8 mouse cellular contexts compared by ENCODE assay signal in the genomic region with DNA sequence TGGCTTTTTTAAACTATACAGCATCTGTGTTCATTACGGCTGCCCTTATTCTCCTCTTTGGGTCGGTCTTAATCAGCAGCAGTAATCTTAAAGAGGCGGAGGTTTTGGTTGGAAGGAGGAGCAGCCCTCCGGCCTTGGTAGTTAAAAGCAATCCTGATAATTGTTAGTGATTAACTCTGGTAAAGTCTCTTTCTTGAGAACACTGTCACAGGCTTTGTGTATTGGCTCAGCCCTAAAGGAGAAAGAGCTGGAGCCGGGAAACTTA. TPM values are rescaled to one million over a fixed set of nuclear protein-coding genes. Genes with fewer than 3 reads are reported as not detected.
DNase-seq lines count a peak whose midpoint lies in the region; ATAC-seq and TF ChIP-seq lines count a peak whose summit lies in the region.

No protein-coding gene starts in this region.

- peak overlapping the region; percentile 82; the same call in 1 of the 2 replicates for H3K27ac ChIP-seq in gastrocnemius, adult 2 months
- H3K27ac ChIP-seq in CH12.LX (ENCODE audit: insufficient read depth, low read depth), result no peak overlapping the region
- H3K27ac ChIP-seq in forebrain, embryonic 15.5 days (replicated peaks), result peak overlapping the region; percentile 90
- H3K27ac ChIP-seq in liver, postnatal 0 days (ENCODE audit: low read depth), result peak overlapping the region; percentile 74

- no peaks in the 10 kb centered on the region for H3K27me3 ChIP-seq in CH12.LX (replicated peaks)
- no peaks in the 10 kb centered on the region for H3K27me3 ChIP-seq in forebrain, embryonic 15.5 days
- H3K27me3 ChIP-seq in liver, postnatal 0 days (ENCODE audit: insufficient read depth, low read length), result no peaks in the 10 kb centered on the region

- no peaks in the 10 kb centered on the region for H3K9me3 ChIP-seq in CH12.LX (replicated peaks; ENCODE audit: low read length)
- H3K9me3 ChIP-seq in forebrain, embryonic 15.5 days, result no peaks in the 10 kb centered on the region
- no peaks in the 10 kb centered on the region for H3K9me3 ChIP-seq in liver, postnatal 0 days (ENCODE audit: low read length)

- dilution Hi-C loops in CH12.LX (cut with MboI; ENCODE audit: extremely low pct_ligation_motif_present, extremely low pct_unique_long_range_greater_than_20kb, low sequenced_read_pairs), result no loop called here

- peak overlapping the region; percentile 84 for H3K4me3 ChIP-seq in gastrocnemius, adult 2 months
- H3K4me3 ChIP-seq in CH12.LX (replicated peaks in 1 of 3; ENCODE audit: low read depth in 2 of 3, low read length in 2 of 3, poor library complexity in 1 of 3), result peak overlapping the region in 1 of 3 experiments; percentile 6
- H3K4me3 ChIP-seq in forebrain, embryonic 15.5 days, result peak overlapping the region; percentile 83
- H3K4me3 ChIP-seq in liver, postnatal 0 days (ENCODE audit: low read depth, low read length), result peak overlapping the region; percentile 71

- peaks cover 7 to 54% of the 10 kb centered on the region in 2 experiments for H3K36me3 ChIP-seq in CH12.LX (replicated peaks in 1 of 2; ENCODE audit: control insufficient read depth in 1 of 2, insufficient read depth in 1 of 2, low read length in 1 of 2)
- H3K36me3 ChIP-seq in forebrain, embryonic 15.5 days, result no peaks in the 10 kb centered on the region
- H3K36me3 ChIP-seq in liver, postnatal 0 days (replicated peaks; ENCODE audit: insufficient read depth, low read length), result no peaks in the 10 kb centered on the region

- TF ChIP-seq RAD21 in CH12.LX (IDR thresholded peaks at IDR 0.05; ENCODE audit: low read depth, low read length), result no peak

- in situ Hi-C loops in CH12.LX (cut with MboI; ENCODE audit: low pct_ligation_motif_present, low pct_unique_long_range_greater_than_20kb, low sequenced_read_pairs), result no loop called here

- H3K4me1 ChIP-seq in CH12.LX (ENCODE audit: control insufficient read depth in 1 of 2, insufficient read depth in 2 of 2), result peaks cover 7 to 73% of the 10 kb centered on the region in 2 experiments
- H3K4me1 ChIP-seq in forebrain, embryonic 15.5 days, result peaks cover 64% of the 10 kb centered on the region
- peaks cover 53% of the 10 kb centered on the region for H3K4me1 ChIP-seq in liver, postnatal 0 days (ENCODE audit: insufficient read depth)

- H3K9ac ChIP-seq in CH12.LX (ENCODE audit: insufficient read depth, low read depth), result peak overlapping the region; percentile 10; the same call in 1 of the 2 replicates
- peak overlapping the region; percentile 82 for H3K9ac ChIP-seq in forebrain, embryonic 15.5 days (replicated peaks)
- H3K9ac ChIP-seq in liver, postnatal 0 days (replicated peaks), result peak overlapping the region; percentile 71

- H3K79me2 ChIP-seq in CH12.LX (replicated peaks; ENCODE audit: control insufficient read depth, extremely low read depth, insufficient read depth, poor library complexity, severe bottlenecking), result peaks cover 76% of the 10 kb centered on the region

- no peak for ATAC-seq in forebrain, embryonic 15.5 days (replicated peaks)
- no peak for ATAC-seq in liver, postnatal 0 days

- peak overlapping the region; percentile 68 for H3K4me2 ChIP-seq in CH12.LX (ENCODE audit: insufficient read depth, low read depth, poor library complexity, severe bottlenecking)
- peak overlapping the region; percentile 76 for H3K4me2 ChIP-seq in forebrain, embryonic 15.5 days (replicated peaks)
- peak overlapping the region; percentile 77 for H3K4me2 ChIP-seq in liver, postnatal 0 days (ENCODE audit: low read depth, low read length)

- TF ChIP-seq POLR2A in CH12.LX (IDR thresholded peaks at IDR 0.05; ENCODE audit: low read depth, low read length), result no peak

- WGBS in forebrain, embryonic 15.5 days, result 4% methylated on average over 5 of the region's 5 CpGs
- 7% methylated on average over 5 of the region's 5 CpGs for WGBS in liver, postnatal 0 days (ENCODE audit: insufficient replicate concordance)

- DNase-seq in gastrocnemius, adult 2 months, result no peak
- no peak for DNase-seq in gastrocnemius, postnatal 14 days
- no peak for DNase-seq in CH12.LX (ENCODE audit: extremely low read depth)
- DNase-seq in liver, postnatal 0 days, result no peak
- DNase-seq in left cerebral cortex, adult 18-20 months (ENCODE audit: low spot score in 2 of 2), result no peak
- DNase-seq in urinary bladder, postnatal 4 days (ENCODE audit: low spot score in 2 of 2), result no peak
- no peak for DNase-seq in ovary, postnatal 10 days (ENCODE audit: low spot score)

- no peak for TF ChIP-seq EP300 in CH12.LX (IDR thresholded peaks at IDR 0.05; ENCODE audit: low read length)
- no peak for TF ChIP-seq EP300 in liver, postnatal 0 days (IDR thresholded peaks at IDR 0.05; ENCODE audit: low read depth)

- no peak for TF ChIP-seq CTCF in gastrocnemius, adult 2 months (IDR thresholded peaks at IDR 0.05)
- no peak for TF ChIP-seq CTCF in CH12.LX (conservative IDR thresholded peaks at IDR 0.05 in 1 of 2, IDR thresholded peaks at IDR 0.05 in 1 of 2; ENCODE audit: low read depth in 2 of 2, low read length in 2 of 2)
- no peak for TF ChIP-seq CTCF in liver, postnatal 0 days (IDR thresholded peaks at IDR 0.05; ENCODE audit: low read depth)

- intact Hi-C loops in gastrocnemius, adult 2 months (cut with DNase I), result no loop called here
- intact Hi-C loops in gastrocnemius, postnatal 14 days (cut with DNase I; ENCODE audit: low total_unique reads), result no loop called here

TF ChIP-seq in CH12.LX, 34 proteins besides CTCF, POLR2A, EP300 and RAD21:
- TF ChIP-seq SIN3A (IDR thresholded peaks at IDR 0.05; ENCODE audit: low read length) (no peak), ELF1 (IDR thresholded peaks at IDR 0.05; ENCODE audit: low read depth, low read length) (no peak), RCOR1 (conservative IDR thresholded peaks at IDR 0.05; ENCODE audit: low read depth, low read length) (no peak), E2F4 (IDR thresholded peaks at IDR 0.05; ENCODE audit: insufficient replicate concordance, low read depth, low read length) (no peak), ZMIZ1 (IDR thresholded peaks at IDR 0.05; ENCODE audit: low read depth, low read length) (no peak), PAX5 (IDR thresholded peaks at IDR 0.05; ENCODE audit: low read length) (no peak), USF1 (IDR thresholded peaks at IDR 0.05; ENCODE audit: low read depth, low read length) (no peak), JUND (conservative IDR thresholded peaks at IDR 0.05; ENCODE audit: low read depth, low read length) (no peak), BHLHE40 (IDR thresholded peaks at IDR 0.05; ENCODE audit: low read depth, low read length) (no peak), POLR2AphosphoS2 (IDR thresholded peaks at IDR 0.05; ENCODE audit: low read depth, low read length) (no peak), ZNF384 (IDR thresholded peaks at IDR 0.05; ENCODE audit: low read depth, low read length) (no peak), CHD1 (IDR thresholded peaks at IDR 0.05; ENCODE audit: low read depth, low read length) (no peak), MAZ (IDR thresholded peaks at IDR 0.05; ENCODE audit: low read depth, low read length) (no peak), ETS1 (conservative IDR thresholded peaks at IDR 0.05; ENCODE audit: low read depth, low read length) (no peak), MAX (IDR thresholded peaks at IDR 0.05; ENCODE audit: low read length) (no peak), NELFE (IDR thresholded peaks at IDR 0.05; ENCODE audit: low read depth, low read length) (no peak), ZKSCAN1 (IDR thresholded peaks at IDR 0.05; ENCODE audit: borderline replicate concordance, low read depth, low read length) (no peak), MAFK (IDR thresholded peaks at IDR 0.05; ENCODE audit: insufficient replicate concordance, low read length) (no peak), MXI1 (IDR thresholded peaks at IDR 0.05; ENCODE audit: low read depth, low read length) (no peak)

RNA-seq across cellular contexts. Expression of a gene that starts 21.6 kb away (rescaled TPM):
- 1 to 10 TPM; 7.1 to 7.9 TPM for total RNA-seq in gastrocnemius, adult 2 months (2021)
- total RNA-seq in gastrocnemius, postnatal 14 days (2021), result 1 to 10 TPM; 6.5 to 7.4 TPM
- 8.7 and 10.0 TPM in 2 replicates for total RNA-seq in CH12.LX (2012; rRNA removed)
- 3.9 and 5.9 TPM in 2 replicates for total RNA-seq in CH12.LX (2014; rRNA removed)
- 26.8 and 34.4 TPM in 2 replicates for polyA plus RNA-seq in CH12.LX (2012; ENCODE audit: insufficient read length, low read depth)
- polyA plus RNA-seq in forebrain, embryonic 15.5 days (2015; fragmentation: Nextera tagmentation; extraction: Ambion mirVana), result 20.0 and 20.5 TPM in 2 replicates
- polyA plus RNA-seq in liver, postnatal 0 days (2015; fragmentation: Nextera tagmentation; extraction: Ambion mirVana), result 5.9 and 7.5 TPM in 2 replicates
- total RNA-seq in left cerebral cortex, adult 18-20 months (2021), result 10 to 100 TPM; 29.5 to 30.0 TPM

RNA-seq across cellular contexts. Expression of a gene that starts 35.9 kb away (rescaled TPM):
- 10 to 100 TPM; 18.8 to 26.2 TPM for total RNA-seq in gastrocnemius, adult 2 months (2021)
- 10 to 100 TPM; 18.9 to 22.2 TPM for total RNA-seq in gastrocnemius, postnatal 14 days (2021)
- 40.5 and 41.5 TPM in 2 replicates for total RNA-seq in CH12.LX (2012; rRNA removed)
- 41.5 and 43.2 TPM in 2 replicates for total RNA-seq in CH12.LX (2014; rRNA removed)
- polyA plus RNA-seq in CH12.LX (2012; ENCODE audit: insufficient read length, low read depth), result 37.8 and 39.1 TPM in 2 replicates
- 33.3 TPM in 2 replicates for polyA plus RNA-seq in forebrain, embryonic 15.5 days (2015; fragmentation: Nextera tagmentation; extraction: Ambion mirVana)
- 9.3 and 10.6 TPM in 2 replicates for polyA plus RNA-seq in liver, postnatal 0 days (2015; fragmentation: Nextera tagmentation; extraction: Ambion mirVana)
- 10 to 100 TPM; 18.4 to 19.0 TPM for total RNA-seq in left cerebral cortex, adult 18-20 months (2021)

RNA-seq across cellular contexts. Expression of a gene that starts 49.3 kb away (rescaled TPM):
- total RNA-seq in gastrocnemius, adult 2 months (2021), result 1 to 10 TPM; 2.1 to 2.8 TPM
- 10 to 100 TPM in 1 of 2 experiments, 1 to 10 TPM in 1; 7.6 to 10.2 TPM for total RNA-seq in gastrocnemius, postnatal 14 days (2021)
- total RNA-seq in CH12.LX (2012; rRNA removed) (47.9 and 55.9 TPM in 2 replicates), CH12.LX (2014; rRNA removed) (17.1 and 20.8 TPM in 2 replicates)
- polyA plus RNA-seq in CH12.LX (2012; ENCODE audit: insufficient read length, low read depth), result 52.9 and 68.7 TPM in 2 replicates
- polyA plus RNA-seq in forebrain, embryonic 15.5 days (2015; fragmentation: Nextera tagmentation; extraction: Ambion mirVana), result 121 TPM in 2 replicates
- 15.3 and 18.9 TPM in 2 replicates for polyA plus RNA-seq in liver, postnatal 0 days (2015; fragmentation: Nextera tagmentation; extraction: Ambion mirVana)
- total RNA-seq in left cerebral cortex, adult 18-20 months (2021), result 1 to 10 TPM; 9.7 TPM

Comparison
In these comparisons a context has a peak if more than half of its experiments do, and no peak if none do; other contexts are left out.
1. H3K9ac ChIP-seq: peak in every context shown above with its lines; median percentile 82 in forebrain, embryonic 15.5 days; 71 in liver, postnatal 0 days; 10 in CH12.LX.